Mouse (Mus musculus): ENCODE measurements at regions not wholly inside any gene's neighbourhood (a gene's known extent, or its start where the extent isn't known, plus 50 kb on each side); places are given as distances from the start of the nearest gene placed in this dataset.
A peak's percentile ranks its signal among the peaks of the same experiment; 100 is the strongest.

DNA sequence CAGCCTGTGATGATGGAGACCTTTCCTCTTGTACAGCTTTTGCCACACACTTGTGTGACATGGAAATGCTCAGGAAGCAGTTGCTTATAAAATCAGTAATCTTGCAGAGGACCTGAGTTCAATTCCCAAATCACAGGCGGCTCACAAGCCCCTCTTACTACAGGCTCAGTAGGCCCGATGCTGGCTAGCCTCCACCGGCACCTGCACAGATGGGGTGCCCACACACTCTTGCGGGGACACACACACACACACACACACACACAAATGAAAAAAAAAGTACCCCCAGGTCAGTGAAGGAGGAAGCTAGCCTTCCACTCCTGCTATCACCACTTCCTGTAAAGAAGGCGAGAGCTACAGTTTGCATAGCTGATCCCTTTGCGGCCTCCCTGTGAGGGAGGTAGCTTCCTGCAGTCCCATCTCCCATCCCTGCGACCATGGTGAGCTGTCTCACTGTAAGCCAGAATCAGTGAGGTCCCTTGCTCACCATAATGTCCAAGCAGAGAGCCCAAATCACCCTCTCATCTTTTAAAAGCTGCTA, 462.2 kb downstream of the Cd83 start:
- DNase-seq (ENCODE audit: low spot score): no peak

DNA sequence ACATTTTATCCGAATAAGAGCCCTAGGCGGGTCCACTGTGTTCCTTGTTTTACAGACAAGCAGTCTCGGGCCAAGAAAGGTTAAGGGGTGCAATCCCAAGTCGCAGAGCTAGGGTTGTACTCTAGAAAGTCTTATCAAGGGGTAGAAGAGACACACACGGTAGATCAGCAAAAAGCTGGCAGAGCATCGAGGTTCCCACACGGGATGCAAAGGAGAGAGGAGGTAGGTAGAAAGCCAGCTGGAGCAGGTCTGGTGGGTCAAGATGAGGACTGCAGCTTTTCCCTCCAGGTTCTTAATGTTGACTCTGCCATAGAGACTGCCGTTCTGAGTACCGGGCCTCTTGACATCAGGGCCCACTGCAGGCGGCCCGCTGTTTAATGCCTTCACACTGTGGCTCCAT, 463.3 kb downstream of the Cd83 start:
- DNase-seq (ENCODE audit: low spot score): no peak

GRCm38 (mm10) chr13:44248401-44248800, 463.8 kb downstream of the Cd83 start:
- DNase-seq (ENCODE audit: low spot score): no peak

DNA sequence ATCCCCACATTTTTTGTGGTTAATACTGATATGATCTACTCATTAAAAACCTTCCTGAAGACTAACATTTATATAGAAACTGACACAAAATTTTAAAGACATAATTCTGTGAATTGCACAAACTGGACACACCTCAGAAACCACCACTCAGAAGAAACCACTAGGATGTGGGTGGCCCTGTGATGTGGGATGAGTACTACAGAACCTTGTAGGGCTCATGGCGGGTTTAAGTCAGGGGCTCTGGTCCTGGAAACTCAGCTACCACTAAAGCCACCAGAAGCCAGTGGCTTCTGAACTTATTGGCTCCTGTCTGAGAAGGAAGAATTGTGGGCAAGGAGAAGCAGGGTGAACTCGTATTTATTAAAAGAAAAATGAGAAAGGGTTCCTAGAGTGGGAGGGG, 464.5 kb downstream of the Cd83 start:
- no peak for DNase-seq (ENCODE audit: low spot score)

DNA sequence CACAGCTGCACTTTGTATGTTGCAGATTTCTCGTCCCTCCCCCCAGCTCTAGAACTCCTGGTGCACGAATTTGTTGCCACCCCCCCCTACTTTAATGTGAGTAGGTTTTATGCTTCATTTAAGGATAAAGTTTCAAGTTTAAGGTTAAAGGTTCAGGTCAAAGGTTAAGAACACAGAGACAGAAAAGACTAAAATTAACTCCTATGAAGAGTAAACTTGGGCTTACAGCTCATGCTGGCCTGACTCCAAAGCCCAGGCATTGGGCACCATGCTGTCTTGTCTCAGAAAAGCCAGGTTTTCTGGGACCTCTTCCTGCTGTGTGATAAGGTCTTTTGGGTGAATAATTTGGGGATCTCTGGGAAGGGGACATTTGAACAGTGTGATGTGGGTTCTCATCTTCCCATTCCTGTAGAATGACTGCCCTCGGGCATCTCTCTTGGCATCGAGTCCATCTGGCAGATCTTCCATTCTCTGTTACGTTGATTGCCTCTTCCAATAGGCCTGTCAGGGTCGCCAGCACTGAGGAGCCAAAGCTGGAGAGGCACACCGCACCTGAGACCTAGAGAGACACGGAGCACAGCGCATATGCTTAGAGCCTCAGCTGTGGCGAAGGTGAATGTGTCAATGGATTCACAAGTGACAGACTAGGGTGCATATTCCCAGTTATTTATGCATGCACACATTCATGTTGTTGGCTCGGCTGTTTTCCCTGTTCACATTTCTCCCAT, 466.1 kb downstream of the Cd83 start:
- no peak for DNase-seq (ENCODE audit: low spot score)

DNA sequence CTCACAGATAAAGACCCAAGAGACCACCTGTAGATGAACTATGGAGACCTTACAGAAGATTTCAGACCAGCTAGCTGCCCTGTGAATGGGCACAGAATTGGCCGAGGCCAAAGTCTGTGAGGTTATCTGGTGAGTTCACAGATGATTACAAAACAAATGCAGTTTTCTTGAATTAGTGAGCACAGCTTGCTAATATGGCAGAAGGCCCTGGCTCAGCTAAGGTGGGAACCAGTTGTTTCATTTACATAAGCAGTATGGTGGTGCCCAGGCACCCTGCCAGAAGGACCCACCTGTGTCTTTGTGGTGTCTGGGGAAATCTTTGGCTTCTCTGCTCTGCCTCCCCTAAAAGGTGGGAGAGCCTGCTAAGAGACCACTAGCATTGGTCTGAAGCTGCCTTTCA, 466.9 kb downstream of the Cd83 start:
- no peak for DNase-seq (ENCODE audit: low spot score)

DNA sequence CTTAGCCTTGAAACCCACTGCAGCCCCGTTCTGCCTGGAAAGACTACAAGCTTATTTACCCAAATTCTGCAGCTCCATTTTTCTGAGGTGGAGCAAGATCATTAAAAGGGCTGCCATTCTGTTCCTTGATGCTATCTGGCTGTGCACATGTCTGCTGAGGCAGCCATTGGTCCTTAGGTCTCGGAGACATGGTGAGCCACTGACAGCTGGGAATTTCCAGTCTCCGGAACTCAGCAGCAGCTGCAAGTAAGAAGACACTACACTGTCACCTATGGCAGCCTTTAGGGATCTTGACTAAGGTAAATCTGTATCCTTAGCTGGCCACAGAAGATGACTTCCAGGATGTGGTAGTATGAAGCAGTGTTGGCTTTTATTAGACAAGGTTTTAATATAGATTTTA, 467.9 kb downstream of the Cd83 start:
- DNase-seq (ENCODE audit: low spot score): no peak

DNA sequence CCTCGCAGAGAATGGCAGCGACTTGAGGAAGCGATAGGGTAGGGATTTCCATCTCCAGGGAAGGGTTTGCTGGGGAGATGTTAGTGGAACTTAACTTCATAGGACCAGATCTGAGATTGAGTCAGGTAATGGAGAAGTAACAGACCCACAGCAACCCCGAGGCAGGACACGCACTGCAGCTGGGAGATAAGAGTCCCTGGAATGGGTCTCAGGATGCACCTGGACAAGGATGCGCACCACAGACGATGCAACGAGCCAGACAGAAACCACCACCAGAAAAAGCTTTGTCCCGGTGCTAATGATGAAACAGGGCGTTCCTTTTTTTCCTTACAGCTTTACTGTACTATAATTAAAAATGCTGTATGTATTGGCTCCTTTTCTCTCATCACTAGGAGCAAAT, 470.9 kb upstream of the Jarid2 start:
- no peak for DNase-seq (ENCODE audit: low spot score)

DNA sequence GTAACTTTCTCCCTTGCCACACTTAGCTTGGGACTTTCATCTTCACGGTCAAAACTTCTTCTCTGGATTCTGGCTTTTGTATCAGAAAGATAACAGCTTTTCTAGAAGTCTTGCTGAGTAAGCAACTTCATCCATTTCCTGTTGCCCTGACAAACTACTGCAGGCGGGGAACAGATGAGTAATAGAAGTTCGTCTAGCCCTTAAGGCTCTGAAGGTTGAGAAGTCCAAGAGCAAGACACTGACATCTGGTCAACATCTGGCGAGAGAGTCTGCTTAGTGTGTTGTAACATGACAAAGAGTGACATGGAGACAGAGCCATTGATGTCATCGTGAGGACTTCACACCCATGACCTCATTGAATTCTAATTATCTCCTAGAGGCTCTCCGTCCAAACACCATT, 469.2 kb upstream of the Jarid2 start:
- DNase-seq (ENCODE audit: low spot score): no peak

DNA sequence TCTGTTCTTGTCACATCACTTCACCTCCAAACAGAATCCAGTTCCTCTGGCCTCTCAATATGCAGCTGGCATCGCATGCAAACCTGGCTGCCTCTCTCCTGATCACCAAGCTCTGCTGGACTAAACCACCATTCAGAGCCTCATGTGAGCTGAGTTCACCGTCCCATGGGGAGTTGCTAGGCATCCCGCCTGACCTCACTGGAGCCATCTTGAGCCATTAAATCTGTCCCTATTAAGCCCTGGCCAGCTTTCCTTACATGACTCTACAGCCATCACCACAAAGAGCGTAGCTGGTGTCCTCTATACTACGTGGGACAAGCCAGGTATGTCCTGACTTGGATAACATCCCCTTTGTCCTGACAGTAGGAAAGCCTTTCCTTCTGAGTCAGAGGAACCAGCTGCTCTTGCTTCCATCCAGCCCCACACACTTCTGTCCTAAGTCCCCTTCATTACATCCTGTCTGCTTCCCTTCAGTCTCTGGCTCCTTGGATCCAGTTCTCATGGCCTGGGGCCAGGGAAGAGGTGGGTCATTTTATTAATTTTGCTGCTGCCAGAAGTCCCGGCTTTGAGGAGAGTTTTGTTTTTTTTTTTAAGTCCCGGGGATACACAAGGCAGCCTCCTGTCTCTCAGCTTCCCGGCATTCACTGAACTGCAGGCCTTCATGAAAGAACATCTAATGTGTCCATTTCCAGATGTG, 468.5 kb upstream of the Jarid2 start:
- DNase-seq (ENCODE audit: low spot score): no peak

DNA sequence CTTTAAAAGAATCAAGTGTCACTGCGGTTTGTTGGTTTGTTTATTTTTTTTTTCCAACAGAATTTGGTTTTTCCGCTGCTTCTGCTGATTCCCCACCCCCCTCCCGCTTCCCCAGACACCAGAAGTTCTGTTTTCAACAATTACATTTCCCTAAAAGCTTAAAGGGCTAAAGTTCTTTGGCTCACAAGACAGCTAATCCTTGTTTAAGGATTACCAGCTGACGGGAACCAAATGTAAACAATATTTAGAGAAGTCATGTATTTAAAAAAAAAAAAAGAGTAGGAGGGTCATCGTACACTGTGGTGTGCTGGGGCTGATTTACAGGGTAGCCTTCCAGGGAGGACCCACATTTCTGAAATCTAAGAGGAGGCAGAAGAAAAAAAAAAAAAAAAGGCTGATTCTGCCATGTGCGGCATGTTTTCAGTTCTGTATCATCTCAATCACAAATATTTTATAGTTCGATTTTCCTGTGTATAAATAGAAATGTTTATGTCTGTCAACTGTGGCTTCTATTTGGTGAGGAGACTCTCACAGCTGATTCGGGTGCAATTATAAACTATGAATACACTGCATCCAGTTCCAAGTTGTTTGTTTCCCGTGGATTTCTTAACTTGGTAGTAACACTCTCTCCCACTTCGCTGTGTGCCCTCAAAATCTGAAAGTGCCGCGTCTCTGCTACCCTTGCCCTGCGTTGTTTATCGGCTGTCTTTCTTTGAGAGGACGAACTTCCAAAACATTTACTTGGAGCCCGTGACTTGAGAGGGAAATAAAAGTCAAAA, 456.3 kb upstream of the Jarid2 start:
- no peak for DNase-seq (ENCODE audit: low spot score)

DNA sequence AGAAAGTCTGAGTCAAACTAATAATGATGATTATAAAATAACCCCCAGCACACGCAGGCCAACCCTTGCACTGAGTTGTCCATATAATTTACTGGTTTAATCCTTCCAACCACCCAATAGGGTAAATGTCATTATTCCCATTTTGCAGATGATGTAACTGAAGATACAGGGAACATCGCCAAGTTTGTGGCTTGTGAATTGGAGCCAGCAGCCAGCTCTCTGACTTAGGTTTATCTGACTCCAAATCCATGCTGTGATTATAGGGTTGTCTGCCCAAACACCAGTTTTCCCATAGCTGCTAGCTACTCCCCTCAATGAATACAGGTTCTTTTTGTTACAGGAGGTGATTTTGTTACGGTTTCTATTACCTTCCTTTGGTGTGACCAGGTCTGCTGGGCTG, 451.3 kb upstream of the Jarid2 start:
- DNase-seq (ENCODE audit: low spot score): no peak

DNA sequence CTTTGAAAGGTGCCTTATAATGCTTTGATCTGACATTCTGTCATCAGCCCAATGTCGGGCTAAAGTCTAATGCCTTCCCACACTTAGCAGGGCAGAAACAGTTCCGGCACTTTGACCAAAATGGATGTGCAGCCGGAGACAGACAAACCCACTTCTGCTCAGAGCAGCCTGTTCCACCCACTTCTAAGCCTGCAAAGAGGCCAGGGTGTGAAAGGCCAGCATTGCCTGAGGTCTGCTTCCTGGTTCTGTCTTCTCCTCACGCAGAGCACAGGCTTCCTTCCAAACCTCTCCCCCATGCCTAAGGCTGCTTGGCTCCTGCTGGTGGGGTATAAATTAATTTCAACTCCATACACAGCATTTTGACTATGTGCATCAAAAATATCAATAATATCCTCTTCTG, 450.2 kb upstream of the Jarid2 start:
- peak; percentile 33 for DNase-seq (ENCODE audit: low spot score)

DNA sequence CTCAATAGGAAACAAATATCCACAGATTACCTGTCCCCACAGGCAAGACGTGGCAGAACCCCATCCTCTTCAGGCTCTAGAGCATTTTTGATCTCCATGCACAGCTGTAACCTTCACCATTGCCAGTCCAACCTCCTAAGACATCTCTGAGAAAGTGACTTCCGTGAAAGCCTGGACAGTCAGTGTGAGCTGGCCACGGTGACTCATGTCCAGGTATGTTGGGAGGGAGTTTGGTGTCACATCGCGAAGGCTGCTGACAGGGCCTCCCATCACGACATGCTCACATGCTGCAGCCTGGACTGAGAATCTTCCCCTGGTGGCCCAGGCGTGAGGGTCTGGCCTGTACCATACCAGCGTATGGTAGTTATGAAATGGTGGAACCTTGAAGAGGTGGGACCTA, 449.0 kb upstream of the Jarid2 start:
- no peak for DNase-seq (ENCODE audit: low spot score)

- no peak for DNase-seq (ENCODE audit: low spot score)
These were observed 447.5 kb upstream of the Jarid2 start for GRCm38 (mm10) chr13:44281796-44282195.

GRCm38 (mm10) chr13:44282306-44282705, 447.0 kb upstream of the Jarid2 start:
- no peak for DNase-seq (ENCODE audit: low spot score)

DNA sequence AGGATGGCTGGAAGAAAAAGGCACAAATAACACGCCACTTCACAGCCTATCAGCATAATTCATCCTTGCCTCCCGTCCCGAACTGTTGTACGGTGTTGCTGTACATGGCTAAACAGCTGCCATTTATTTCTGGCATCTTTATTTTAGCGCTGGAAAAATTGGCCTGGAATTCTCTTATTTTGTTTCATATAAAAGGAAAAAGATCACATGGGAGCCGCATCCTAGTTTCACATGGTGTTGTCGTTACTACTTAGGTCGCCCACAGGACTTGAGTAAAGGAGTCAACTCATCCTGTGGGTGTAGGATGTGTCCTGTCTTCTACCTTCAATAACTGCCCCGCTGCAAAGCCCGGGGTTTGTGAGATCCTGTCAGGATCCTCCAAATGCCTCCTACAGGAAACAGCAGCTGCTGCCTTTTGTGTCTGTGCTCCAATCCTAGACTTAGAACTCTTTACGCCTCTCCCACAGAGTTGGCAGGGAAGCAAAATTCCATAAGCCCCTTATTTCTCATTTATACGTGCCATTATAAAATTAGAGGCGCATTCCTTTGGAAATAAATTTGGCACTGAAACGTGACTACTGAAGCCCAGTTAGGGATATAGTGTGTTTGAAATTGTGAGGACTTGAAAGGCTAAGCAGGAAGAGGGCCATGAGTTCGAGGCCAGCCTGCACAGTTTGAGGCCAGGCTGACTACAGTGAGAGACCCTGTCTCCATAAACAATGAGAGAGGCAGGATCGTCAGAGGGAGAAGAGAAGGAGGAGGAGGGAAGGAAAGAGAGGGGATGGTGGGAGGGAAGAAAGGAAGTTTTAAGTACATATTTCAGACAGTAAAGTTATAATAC, 446.3 kb upstream of the Jarid2 start:
- peak; percentile 54 for DNase-seq (ENCODE audit: low spot score)

- DNase-seq (ENCODE audit: low spot score): no peak
These were observed 443.4 kb upstream of the Jarid2 start for GRCm38 (mm10) chr13:44285881-44286280.

- no peak for DNase-seq (ENCODE audit: low spot score)
These were observed 439.1 kb upstream of the Jarid2 start for GRCm38 (mm10) chr13:44290199-44290598.

DNA sequence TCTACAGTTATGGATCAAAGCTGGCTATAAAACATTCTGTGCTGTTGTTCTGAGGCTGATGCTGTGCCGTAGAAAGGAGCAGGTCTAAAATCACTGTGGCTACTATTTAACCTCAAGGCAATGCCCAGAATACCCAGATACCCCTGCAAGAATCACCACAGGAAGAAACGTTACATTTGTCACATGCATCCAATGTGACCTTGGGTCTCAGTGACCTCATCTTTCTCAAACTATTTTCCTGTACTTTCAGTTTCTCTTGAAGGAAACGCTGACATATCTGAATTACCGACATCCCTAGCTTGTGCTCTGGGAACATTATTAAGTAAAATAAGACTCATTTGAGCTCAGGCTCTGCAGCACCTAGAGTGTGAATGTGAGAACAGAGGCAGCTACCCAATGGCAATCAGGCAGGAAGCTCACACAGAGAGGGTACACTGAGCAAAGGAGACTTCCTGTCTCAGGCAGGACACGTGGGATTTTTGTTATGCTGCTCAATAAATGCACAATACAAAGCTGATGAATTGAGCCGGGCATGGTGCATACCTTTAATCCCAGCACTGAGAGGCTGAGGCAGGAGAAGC, 436.7 kb upstream of the Jarid2 start:
- no peak for DNase-seq (ENCODE audit: low spot score)

DNA sequence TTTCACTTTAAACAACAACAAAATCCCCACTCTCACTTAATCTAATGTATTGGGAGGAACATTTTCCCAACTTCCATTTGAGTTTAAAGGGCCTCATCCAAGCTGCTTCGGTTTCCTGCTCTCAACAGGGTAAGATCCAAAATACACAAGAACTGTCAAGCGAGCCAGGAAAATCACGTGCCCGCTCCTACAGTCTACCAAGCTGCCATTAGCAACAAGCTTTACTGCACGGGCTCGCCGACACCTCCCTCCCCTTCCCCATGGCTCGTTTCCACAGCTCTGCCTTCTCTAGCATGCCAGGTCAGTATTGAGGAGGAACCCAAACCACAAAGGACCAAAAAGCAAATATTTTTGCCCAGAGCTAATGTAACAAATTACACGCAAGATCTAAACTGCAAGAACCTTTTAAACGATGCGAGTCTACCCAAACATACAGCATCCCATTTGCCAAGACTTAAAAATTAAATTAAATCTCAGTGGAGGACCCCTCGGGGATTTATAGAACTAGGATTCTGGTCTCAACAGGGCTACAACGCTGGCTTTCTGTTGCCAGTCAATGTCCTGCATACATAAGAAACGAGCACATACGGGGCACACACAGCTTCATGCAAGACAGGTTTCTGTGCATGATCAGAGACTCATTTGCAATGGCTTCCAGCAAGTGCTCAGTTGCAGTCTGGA, 435.4 kb upstream of the Jarid2 start:
- peak; percentile 56 for DNase-seq (ENCODE audit: low spot score)
